Mouse (Mus musculus) 3134 (cell line): ENCODE measurements at regions not wholly inside any gene's neighbourhood (a gene's known extent, or its start where the extent isn't known, plus 50 kb on each side); places are given as distances from the start of the nearest gene placed in this dataset.

Experiments used
- DNase-seq: peaks from one replicate; pipeline ENCODE4 v3.0.0-alpha.2; 2011; ENCODE audit warnings: low spot score; ENCODE audit not compliant: insufficient read length; ENCODE audit errors: extremely low read depth

- no peak for DNase-seq
These were observed 99.2 kb downstream of the Hs3st3b1 start for GRCm38 (mm10) chr11:63822847-63823246.

- no peak for DNase-seq
These were observed 94.8 kb downstream of the Hs3st3b1 start for GRCm38 (mm10) chr11:63827271-63827762.

GRCm38 (mm10) chr11:63833480-63833879 lies 88.6 kb downstream of the Hs3st3b1 start:
- no peak for DNase-seq

GRCm38 (mm10) chr11:63834140-63834539 lies 88.0 kb downstream of the Hs3st3b1 start:
- no peak for DNase-seq

GRCm38 (mm10) chr11:63834631-63835030 lies 87.5 kb downstream of the Hs3st3b1 start:
- DNase-seq: no peak
